Mouse (Mus musculus): Measurements from ENCODE around the gene Gnai3. TPM values are rescaled to one million over a fixed set of nuclear protein-coding genes. Genes with fewer than 3 reads are reported as not detected.

Gene Gnai3
- polyA plus RNA-seq, 1 experiment from 2014 or later = 199 TPM

- H3K27me3 ChIP-seq (ENCODE audit: control insufficient read depth, insufficient read depth, low read length) = 0 out of 2 replicates have a peak, but pooled peaks cover 2% of the 10 kb centered on the region
- H3K4me3 ChIP-seq (ENCODE audit: low read depth, low read length) = peak overlapping the region; percentile 65
- H3K27ac ChIP-seq (ENCODE audit: low read depth, low read length) = peak overlapping the region; percentile 88
- peaks cover 8% of the 10 kb centered on the region for H3K4me1 ChIP-seq (replicated peaks; ENCODE audit: control insufficient read depth, insufficient read depth, low read length)
- H3K9me3 ChIP-seq (ENCODE audit: control insufficient read depth, low read length) = no peaks in the 10 kb centered on the region
- no peaks in the 10 kb centered on the region for H3K36me3 ChIP-seq (ENCODE audit: control insufficient read depth, insufficient read depth, low read length)
- WGBS = under 1% methylated on average over 31 of the region's 31 CpGs
- H3K9ac ChIP-seq (ENCODE audit: low read depth, low read length) = peak overlapping the region; percentile 70
- DNase-seq (ENCODE audit: low spot score) = peak; percentile 62
- ATAC-seq (ENCODE audit: low FRiP score) = peak; percentile 73
- peak overlapping the region; percentile 100 for H3K4me2 ChIP-seq (replicated peaks; ENCODE audit: low read depth, low read length)
Measured at GRCm38 (mm10) chr3:108085721-108086469, 60.1 kb downstream of the Gnai3 start.

- Histone ChIP-seq H3K9me3 (ENCODE audit: control insufficient read depth, low read length) (no peaks in the 10 kb centered on the region), H3K27me3 (ENCODE audit: control insufficient read depth, insufficient read depth, low read length) (no peaks in the 10 kb centered on the region), H3K27ac (ENCODE audit: low read depth, low read length) (peak overlapping the region; percentile 88), H3K9ac (ENCODE audit: low read depth, low read length) (peak overlapping the region; percentile 70), H3K36me3 (ENCODE audit: control insufficient read depth, insufficient read depth, low read length) (no peaks in the 10 kb centered on the region), H3K4me2 (replicated peaks; ENCODE audit: low read depth, low read length) (peak overlapping the region; percentile 100), H3K4me3 (ENCODE audit: low read depth, low read length) (peak overlapping the region; percentile 65), H3K4me1 (replicated peaks; ENCODE audit: control insufficient read depth, insufficient read depth, low read length) (peaks cover 8% of the 10 kb centered on the region)
- WGBS = 0% methylated on average over 14 of the region's 14 CpGs
- DNase-seq (ENCODE audit: low spot score) = peak; percentile 92
- peak; percentile 87 for ATAC-seq (ENCODE audit: low FRiP score)
Measured at GRCm38 (mm10) chr3:108085281-108085720, 60.6 kb downstream of the Gnai3 start.

GRCm38 (mm10) chr3:108084767-108085270 is 61.1 kb downstream of the Gnai3 start:
- H3K27ac ChIP-seq (ENCODE audit: low read depth, low read length) = peak overlapping the region; percentile 88; the same call in 1 of the 2 replicates

GRCm38 (mm10) chr3:108083904-108084407 is 62.0 kb downstream of the Gnai3 start:
- H3K27ac ChIP-seq (ENCODE audit: low read depth, low read length) = no peak overlapping the region
- H3K27me3 ChIP-seq (ENCODE audit: control insufficient read depth, insufficient read depth, low read length) = no peaks in the 10 kb centered on the region
- H3K9me3 ChIP-seq (ENCODE audit: control insufficient read depth, low read length) = no peaks in the 10 kb centered on the region
- no peak overlapping the region for H3K9ac ChIP-seq (ENCODE audit: low read depth, low read length)
- DNase-seq (ENCODE audit: low spot score) (no peak), ATAC-seq (ENCODE audit: low FRiP score) (no peak)
- H3K4me3 ChIP-seq (ENCODE audit: low read depth, low read length) = no peak overlapping the region
- 85% methylated on average over 4 of the region's 4 CpGs for WGBS
- H3K4me2 ChIP-seq (replicated peaks; ENCODE audit: low read depth, low read length) = 0 out of 2 replicates have a peak overlapping the region, but pooled peaks have one; percentile 11
- peaks cover 8% of the 10 kb centered on the region for H3K4me1 ChIP-seq (replicated peaks; ENCODE audit: control insufficient read depth, insufficient read depth, low read length)
- no peaks in the 10 kb centered on the region for H3K36me3 ChIP-seq (ENCODE audit: control insufficient read depth, insufficient read depth, low read length)

More at GRCm38 (mm10) chr3:108084767-108085270, 61.1 kb downstream of the Gnai3 start:
- peaks cover 8% of the 10 kb centered on the region for H3K4me1 ChIP-seq (replicated peaks; ENCODE audit: control insufficient read depth, insufficient read depth, low read length)
- DNase-seq (ENCODE audit: low spot score) = no peak
- H3K9ac ChIP-seq (ENCODE audit: low read depth, low read length) = peak overlapping the region; percentile 70
- peak overlapping the region; percentile 100 for H3K4me2 ChIP-seq (replicated peaks; ENCODE audit: low read depth, low read length)
- peak; percentile 30 for ATAC-seq (ENCODE audit: low FRiP score)
- no peaks in the 10 kb centered on the region for H3K9me3 ChIP-seq (ENCODE audit: control insufficient read depth, low read length)
- H3K27me3 ChIP-seq (ENCODE audit: control insufficient read depth, insufficient read depth, low read length) = no peaks in the 10 kb centered on the region
- no peaks in the 10 kb centered on the region for H3K36me3 ChIP-seq (ENCODE audit: control insufficient read depth, insufficient read depth, low read length)
- WGBS = 18% methylated on average over 13 of the region's 13 CpGs
- peak overlapping the region; percentile 65 for H3K4me3 ChIP-seq (ENCODE audit: low read depth, low read length)

GRCm38 (mm10) chr3:108083161-108083560 is 62.8 kb downstream of the Gnai3 start:
- ATAC-seq (ENCODE audit: low FRiP score) (no peak), DNase-seq (ENCODE audit: low spot score) (no peak)
- Histone ChIP-seq H3K9me3 (ENCODE audit: control insufficient read depth, low read length) (no peaks in the 10 kb centered on the region), H3K36me3 (ENCODE audit: control insufficient read depth, insufficient read depth, low read length) (no peaks in the 10 kb centered on the region), H3K9ac (ENCODE audit: low read depth, low read length) (no peak overlapping the region), H3K27ac (ENCODE audit: low read depth, low read length) (no peak overlapping the region), H3K4me1 (replicated peaks; ENCODE audit: control insufficient read depth, insufficient read depth, low read length) (peaks cover 8% of the 10 kb centered on the region), H3K4me3 (ENCODE audit: low read depth, low read length) (no peak overlapping the region), H3K4me2 (replicated peaks; ENCODE audit: low read depth, low read length) (no peak overlapping the region), H3K27me3 (ENCODE audit: control insufficient read depth, insufficient read depth, low read length) (no peaks in the 10 kb centered on the region)
- WGBS = 53% methylated on average over 2 of the region's 2 CpGs

GRCm38 (mm10) chr3:108082251-108082875 is 63.6 kb downstream of the Gnai3 start:
- H3K27ac ChIP-seq (ENCODE audit: low read depth, low read length) = no peak overlapping the region
- H3K9me3 ChIP-seq (ENCODE audit: control insufficient read depth, low read length) = no peaks in the 10 kb centered on the region
- H3K4me3 ChIP-seq (ENCODE audit: low read depth, low read length) = no peak overlapping the region
- peak overlapping the region; percentile 11; the same call in 1 of the 2 replicates for H3K4me2 ChIP-seq (replicated peaks; ENCODE audit: low read depth, low read length)
- H3K9ac ChIP-seq (ENCODE audit: low read depth, low read length) = peak overlapping the region; percentile 19; the same call in 1 of the 2 replicates
- H3K27me3 ChIP-seq (ENCODE audit: control insufficient read depth, insufficient read depth, low read length) = no peaks in the 10 kb centered on the region
- ATAC-seq (ENCODE audit: low FRiP score) (no peak), DNase-seq (ENCODE audit: low spot score) (peak; percentile 14)
- no peaks in the 10 kb centered on the region for H3K36me3 ChIP-seq (ENCODE audit: control insufficient read depth, insufficient read depth, low read length)
- 65% methylated on average over 1 of the region's 1 CpGs for WGBS
- H3K4me1 ChIP-seq (replicated peaks; ENCODE audit: control insufficient read depth, insufficient read depth, low read length) = peaks cover 8% of the 10 kb centered on the region

GRCm38 (mm10) chr3:108081681-108082080 is 64.3 kb downstream of the Gnai3 start:
- ATAC-seq (ENCODE audit: low FRiP score) (no peak), DNase-seq (ENCODE audit: low spot score) (no peak)
- Histone ChIP-seq H3K27me3 (ENCODE audit: control insufficient read depth, insufficient read depth, low read length) (no peaks in the 10 kb centered on the region), H3K27ac (ENCODE audit: low read depth, low read length) (no peak overlapping the region), H3K4me1 (replicated peaks; ENCODE audit: control insufficient read depth, insufficient read depth, low read length) (peaks cover 8% of the 10 kb centered on the region), H3K9ac (ENCODE audit: low read depth, low read length) (no peak overlapping the region), H3K4me3 (ENCODE audit: low read depth, low read length) (no peak overlapping the region), H3K36me3 (ENCODE audit: control insufficient read depth, insufficient read depth, low read length) (0 out of 2 replicates have a peak, but pooled peaks cover 4% of the 10 kb centered on the region), H3K4me2 (replicated peaks; ENCODE audit: low read depth, low read length) (no peak overlapping the region), H3K9me3 (ENCODE audit: control insufficient read depth, low read length) (no peaks in the 10 kb centered on the region)
- WGBS = 75% methylated on average over 4 of the region's 4 CpGs

- no peak overlapping the region for H3K4me2 ChIP-seq (replicated peaks; ENCODE audit: low read depth, low read length)
- no peaks in the 10 kb centered on the region for H3K27me3 ChIP-seq (ENCODE audit: control insufficient read depth, insufficient read depth, low read length)
- ATAC-seq (ENCODE audit: low FRiP score) (no peak), DNase-seq (ENCODE audit: low spot score) (no peak)
- no peak overlapping the region for H3K4me3 ChIP-seq (ENCODE audit: low read depth, low read length)
- H3K27ac ChIP-seq (ENCODE audit: low read depth, low read length) = no peak overlapping the region
- WGBS = 97% methylated on average over 9 of the region's 9 CpGs
- 0 out of 2 replicates have a peak, but pooled peaks cover 4% of the 10 kb centered on the region for H3K36me3 ChIP-seq (ENCODE audit: control insufficient read depth, insufficient read depth, low read length)
- no peaks in the 10 kb centered on the region for H3K9me3 ChIP-seq (ENCODE audit: control insufficient read depth, low read length)
- H3K9ac ChIP-seq (ENCODE audit: low read depth, low read length) = no peak overlapping the region
- H3K4me1 ChIP-seq (replicated peaks; ENCODE audit: control insufficient read depth, insufficient read depth, low read length) = peaks cover 2% of the 10 kb centered on the region; the same call in 1 of the 2 replicates
Measured at GRCm38 (mm10) chr3:108076836-108077235, 69.1 kb downstream of the Gnai3 start.

All from hindbrain, embryonic 11.5 days (tissue).